Mouse (Mus musculus): ENCODE data around the gene Ddx27.

Ddx27 gene

DNA sequence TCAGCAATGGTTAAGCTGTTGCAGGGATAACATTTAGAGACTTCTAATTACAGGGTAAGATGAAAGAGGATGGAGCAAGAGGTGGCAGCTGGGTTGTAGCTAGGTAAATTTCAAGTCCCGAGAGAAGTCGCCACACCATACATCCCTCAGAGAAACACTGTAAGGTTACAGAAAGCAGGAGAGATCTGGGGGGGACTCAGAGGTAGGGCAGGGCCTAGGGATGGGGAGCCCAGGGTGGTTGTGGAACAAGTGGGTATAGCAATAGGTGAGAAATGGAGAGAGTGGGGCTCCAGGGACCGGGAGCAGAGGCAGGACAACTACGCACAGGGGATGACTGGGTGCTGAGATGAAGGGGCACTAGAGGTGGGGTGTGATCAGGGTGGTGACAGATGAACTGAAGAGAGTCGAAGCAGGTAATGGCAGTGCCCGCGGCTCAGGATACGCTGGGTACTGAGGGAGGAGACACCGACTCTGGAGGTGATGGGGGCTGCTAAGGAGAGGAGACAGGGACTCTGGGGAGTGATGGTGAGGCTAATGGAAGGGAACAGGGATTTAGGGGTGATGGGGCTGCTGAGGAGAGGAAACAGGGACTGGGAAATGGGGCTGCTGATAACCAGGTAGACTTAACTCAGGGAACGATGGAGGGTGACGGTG is 46.5 kb downstream of the Ddx27 start:
- in situ Hi-C loops (cut with MboI, MseI), result loop anchor here (5.0 kb wide), 1 partner anchor 441 kb away; no protein-coding TSS in a partner anchor

DNA sequence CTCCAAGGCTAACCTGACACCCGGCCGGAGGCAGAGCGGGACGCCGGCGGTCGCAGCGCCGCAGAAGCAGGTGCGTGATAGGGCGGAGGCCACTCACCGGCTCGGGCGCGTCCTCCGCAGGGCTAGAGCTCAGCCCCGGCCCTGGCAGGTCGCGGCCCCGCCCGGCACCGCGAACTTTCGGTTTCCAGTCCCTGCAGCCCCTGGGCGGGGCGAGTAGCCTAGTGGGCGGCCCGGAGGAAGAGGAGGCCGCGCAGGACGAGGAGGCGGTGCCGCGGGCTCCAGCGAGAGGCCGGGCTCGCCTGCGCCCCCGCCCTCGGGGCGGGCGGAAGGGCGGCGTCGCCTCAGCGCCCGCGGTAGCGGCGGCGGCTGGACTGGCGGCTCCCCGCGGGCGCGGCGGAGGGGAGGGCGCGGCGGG is 47.5 kb downstream of the Ddx27 start:
- in situ Hi-C loops (cut with MboI, MseI), result loop anchor here (5.0 kb wide), 1 partner anchor 440 kb away; no protein-coding TSS in a partner anchor

DNA sequence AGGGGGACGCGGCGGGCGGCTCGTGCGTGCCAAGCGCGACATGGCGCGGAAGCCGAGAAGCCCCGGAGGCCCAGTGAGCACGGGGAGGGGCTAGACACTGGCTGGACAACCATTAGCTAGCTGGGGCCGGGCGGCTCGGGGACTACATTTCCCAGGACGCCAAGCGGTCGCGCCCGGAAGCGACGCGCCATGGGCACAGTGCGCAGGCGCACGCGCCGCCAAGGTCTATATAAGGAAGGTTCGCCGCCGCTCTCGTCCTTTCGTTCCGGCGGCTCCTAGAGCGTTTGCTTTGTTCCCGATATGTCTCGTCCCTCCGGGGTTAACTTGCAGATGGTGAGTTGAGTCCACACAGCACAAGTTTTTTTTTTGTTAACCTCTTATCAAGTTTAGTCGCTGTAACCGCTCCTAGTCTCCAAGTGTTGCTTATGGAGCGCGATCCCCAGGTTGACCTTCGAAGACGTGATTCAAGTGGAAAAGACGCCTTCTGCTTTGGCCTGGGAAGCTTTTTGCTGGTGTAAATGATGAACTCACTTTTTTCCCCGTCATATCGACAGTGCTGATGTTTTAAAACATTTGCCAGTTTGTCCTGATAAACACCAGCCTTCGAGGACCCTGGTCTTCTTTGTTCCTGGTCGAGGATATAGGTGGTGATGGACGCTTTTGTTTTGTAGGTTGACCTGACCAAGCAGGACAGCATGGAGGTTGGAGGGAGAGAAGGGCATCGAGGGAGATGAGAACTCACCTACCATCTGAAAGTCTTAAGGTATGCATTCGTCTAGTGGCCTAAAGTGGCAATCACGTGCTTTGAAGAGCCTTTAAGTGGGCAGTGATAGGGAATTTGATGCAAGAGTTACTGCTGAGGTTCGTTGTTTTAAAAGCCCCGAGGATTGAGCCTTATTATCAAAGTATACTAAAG is 48.2 kb downstream of the Ddx27 start, which contains the start of gene Znfx1:
TSS of gene Znfx1 (minus strand) at position 51 of the 916 bp plus-strand sequence.
- in situ Hi-C loops (cut with MboI, MseI), result loop anchor here (5.0 kb wide), 1 partner anchor 439 kb away; no protein-coding TSS in a partner anchor

- in situ Hi-C loops (cut with MboI, MseI), result loop anchor here (5.0 kb wide), 1 partner anchor 438 kb away; no protein-coding TSS in a partner anchor
Measured at GRCm38 (mm10) chr2:167063906-167064496, 49.0 kb downstream of the Ddx27 start.

- in situ Hi-C loops (cut with MboI, MseI), result loop anchor here (5.0 kb wide), 1 partner anchor 438 kb away; no protein-coding TSS in a partner anchor
Measured at GRCm38 (mm10) chr2:167064601-167065295, 49.8 kb downstream of the Ddx27 start.

- in situ Hi-C loops (cut with MboI, MseI), result no loop called here
Measured at GRCm38 (mm10) chr2:167066031-167066430, 51.0 kb downstream of the Ddx27 start.

- in situ Hi-C loops (cut with MboI, MseI), result no loop called here
Measured at GRCm38 (mm10) chr2:167066528-167067516, 51.8 kb downstream of the Ddx27 start.

GRCm38 (mm10) chr2:167067575-167067974 is 52.6 kb downstream of the Ddx27 start:
- in situ Hi-C loops (cut with MboI, MseI), result no loop called here

DNA sequence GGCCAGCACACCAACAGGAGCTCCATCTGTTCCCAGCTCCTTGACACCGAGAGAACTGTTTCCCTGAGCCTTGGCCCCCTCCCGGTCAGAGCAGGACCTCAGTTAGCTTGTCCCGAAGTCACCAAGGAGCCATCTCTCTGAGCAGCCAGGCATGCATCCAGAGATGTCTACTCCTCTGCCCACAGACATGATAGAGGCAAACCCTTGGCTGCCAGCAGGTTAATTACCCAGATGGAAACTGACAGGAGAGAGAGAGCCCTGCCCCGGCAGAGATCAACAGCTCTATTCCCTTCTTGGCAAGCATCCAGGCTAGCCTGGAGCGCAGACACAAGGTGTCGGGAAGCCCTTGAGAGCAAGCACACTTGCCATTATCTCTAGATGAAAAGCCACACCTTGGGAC is 55.3 kb downstream of the Ddx27 start:
- in situ Hi-C loops (cut with MboI, MseI), result loop anchor here (5.0 kb wide), 1 partner anchor 147 kb away; no protein-coding TSS in a partner anchor

DNA sequence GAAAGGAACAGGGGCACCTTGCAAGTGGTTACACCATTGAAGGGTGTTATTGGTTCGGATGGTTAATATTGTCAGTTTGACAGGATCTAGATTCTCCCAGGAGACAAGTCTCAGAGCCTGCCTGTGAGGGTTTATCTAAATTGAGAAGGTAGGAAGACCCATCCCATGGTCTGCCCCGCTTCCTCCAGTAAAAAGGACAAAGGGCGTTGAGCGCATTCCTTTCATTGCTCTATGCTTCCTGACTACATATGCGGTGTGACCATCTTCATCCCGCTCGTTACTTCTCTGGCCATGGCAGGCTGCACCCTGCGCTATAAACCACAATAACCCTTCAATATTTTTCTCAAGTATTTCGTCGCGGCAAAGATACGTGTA is 56.3 kb downstream of the Ddx27 start:
- in situ Hi-C loops (cut with MboI, MseI), result loop anchor here (5.0 kb wide), 1 partner anchor 146 kb away; no protein-coding TSS in a partner anchor

- in situ Hi-C loops (cut with MboI, MseI), result loop anchor here (5.0 kb wide), 1 partner anchor 145 kb away; no protein-coding TSS in a partner anchor
Measured at GRCm38 (mm10) chr2:167071641-167072601, 56.9 kb downstream of the Ddx27 start.

DNA sequence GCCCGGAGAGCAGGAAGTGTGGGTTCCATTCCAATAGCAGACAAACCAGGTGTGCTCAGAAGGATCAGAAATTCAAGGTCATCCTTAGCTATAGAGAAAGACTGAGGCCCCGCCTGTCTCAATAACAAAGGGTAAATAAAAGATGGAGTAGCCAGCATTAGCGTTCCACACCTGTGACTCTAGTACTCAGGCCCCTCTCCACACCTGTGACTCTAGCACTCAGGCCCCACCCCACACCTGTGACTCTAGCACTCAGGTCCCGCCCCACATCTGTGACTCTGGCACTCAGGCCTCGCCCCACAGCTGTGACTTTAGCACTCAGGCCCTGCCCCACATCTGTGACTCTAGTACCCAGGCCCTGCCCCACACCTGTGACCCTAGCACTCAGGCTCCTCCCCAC is 59.6 kb downstream of the Ddx27 start:
- in situ Hi-C loops (cut with MboI, MseI), result loop anchor here (5.0 kb wide), 1 partner anchor 143 kb away; no protein-coding TSS in a partner anchor

- in situ Hi-C loops (cut with MboI, MseI), result no loop called here
Measured at GRCm38 (mm10) chr2:167076352-167076751, 61.4 kb downstream of the Ddx27 start.

- in situ Hi-C loops (cut with MboI, MseI), result no loop called here
Measured at GRCm38 (mm10) chr2:167076759-167077158, 61.8 kb downstream of the Ddx27 start.

- in situ Hi-C loops (cut with MboI, MseI), result no loop called here
Measured at GRCm38 (mm10) chr2:167077199-167077962, 62.4 kb downstream of the Ddx27 start.

GRCm38 (mm10) chr2:167078486-167078885 is 63.5 kb downstream of the Ddx27 start:
- in situ Hi-C loops (cut with MboI, MseI), result no loop called here

GRCm38 (mm10) chr2:167078931-167079495 is 64.0 kb downstream of the Ddx27 start:
- in situ Hi-C loops (cut with MboI, MseI), result no loop called here

Data from T-helper 1 cell (primary cell).